Mouse (Mus musculus) liver, postnatal 0 days (tissue): ENCODE measurements around the gene Zbed3. TPM values are rescaled to one million over a fixed set of nuclear protein-coding genes. Genes with fewer than 3 reads are reported as not detected.

Experiments
- ATAC-seq: fragments of 200-750 bp; cut with Nextera tagmentation; 2 replicates; pipeline ENCODE4 v1.8.0; 2017; ENCODE audit warnings: mild to moderate bottlenecking, moderate library complexity
- DNase-seq: peaks from one replicate; pipeline ENCODE4 v3.0.0-alpha.2; 2016
- H3K27ac ChIP-seq: fragments of 300-500 bp; sonication (generic); 2 replicates; pipeline ENCODE4 v1.5.1; 2014; ENCODE audit warnings: antibody characterized with exemption, moderate library complexity, mild to moderate bottlenecking, low read depth
- H3K27me3 ChIP-seq: fragments of 300-500 bp; sonication (generic); 2 replicates; pipeline ENCODE4 v1.6.1; 2014; ENCODE audit warnings: low read length, control low read depth, mixed read lengths; ENCODE audit not compliant: insufficient read depth
- H3K36me3 ChIP-seq: fragments of 300-500 bp; sonication (generic); replicated peaks from 2 replicates; pipeline ENCODE4 v1.6.1; 2014; ENCODE audit warnings: mild to moderate bottlenecking, control low read depth, low read length, moderate library complexity, mixed read lengths; ENCODE audit not compliant: insufficient read depth
- H3K4me1 ChIP-seq: fragments of 300-500 bp; sonication (generic); 2 replicates; pipeline ENCODE4 v1.6.1; 2014; ENCODE audit warnings: antibody characterized with exemption, mild to moderate bottlenecking, control low read depth; ENCODE audit not compliant: insufficient read depth
- H3K4me2 ChIP-seq: fragments of 300-500 bp; sonication (generic); 2 replicates; pipeline ENCODE4 v1.6.1; 2014; ENCODE audit warnings: low read depth, mild to moderate bottlenecking, low read length, moderate library complexity, mixed read lengths
- H3K4me3 ChIP-seq: fragments of 300-500 bp; sonication (generic); 2 replicates; pipeline ENCODE4 v1.5.1; 2014; ENCODE audit warnings: low read depth, low read length
- H3K9ac ChIP-seq: fragments of 300-500 bp; sonication (generic); replicated peaks from 2 replicates; pipeline ENCODE4 v1.6.1; 2014; ENCODE audit warnings: mild to moderate bottlenecking, moderate library complexity
- H3K9me3 ChIP-seq: fragments of 300-500 bp; sonication (generic); 2 replicates; pipeline ENCODE4 v1.6.1; 2016; ENCODE audit warnings: mild to moderate bottlenecking, control low read depth, low read length, mixed read lengths
- CTCF ChIP-seq: sonication (generic); IDR thresholded peaks from 2 replicates; pipeline ENCODE4 v1.5.1; 2016; ENCODE audit warnings: antibody characterized with exemption, low read depth
- EP300 ChIP-seq: IDR thresholded peaks from 2 replicates; pipeline ENCODE4 v1.6.1; 2016; ENCODE audit warnings: antibody characterized with exemption, low read depth, mild to moderate bottlenecking
- WGBS: fragments of 180-500 bp; shearing (Covaris S2); extraction: QIAGEN DNeasy Blood & Tissue Kit; methylation state at CpG from one replicate; pipeline ENCODE4 v1.1.7; 2014; ENCODE audit not compliant: insufficient replicate concordance; 5-methylcytosine and 5-hydroxymethylcytosine counted together
- polyA plus RNA-seq: library from polyadenylated mRNA; unstranded; fragments of >200 nt; fragmentation: Nextera tagmentation; extraction: Ambion mirVana; gene quantifications from 2 replicates; pipeline ENCODE4 v1.2.1, GENCODE M21; 2015

The Zbed3 gene
- polyA plus RNA-seq, 1 experiment from 2014 or later: 5.7 TPM

DNA sequence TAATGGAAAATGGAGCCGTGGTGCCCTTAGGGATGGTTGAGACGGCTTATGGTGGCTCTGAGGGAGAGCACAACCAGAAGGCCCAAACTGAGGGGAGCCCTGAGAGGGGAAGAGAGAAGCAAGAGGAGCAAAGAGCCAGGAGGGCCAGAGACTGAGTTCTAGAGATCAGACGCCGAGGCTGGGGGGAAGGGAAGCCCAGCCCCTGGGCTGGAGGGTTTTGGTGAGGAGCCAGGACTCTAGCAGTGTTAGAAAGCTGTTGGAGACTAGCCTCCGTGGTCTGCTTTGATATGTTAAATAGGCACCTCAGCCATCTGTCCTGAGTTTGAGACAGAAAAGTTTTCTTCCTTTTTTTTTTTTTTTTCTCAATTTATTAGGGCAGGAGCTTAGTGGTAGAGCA is 3.9 kb downstream of the Zbed3 start:
- Histone ChIP-seq H3K27me3 (no peaks in the 10 kb centered on the region), H3K36me3 (no peaks in the 10 kb centered on the region), H3K4me3 (peak overlapping the region; percentile 84; the same call in 1 of the 2 replicates), H3K4me1 (peaks cover 18% of the 10 kb centered on the region), H3K4me2 (peak overlapping the region; percentile 83), H3K9me3 (no peaks in the 10 kb centered on the region), H3K27ac (peak overlapping the region; percentile 58), H3K9ac (peak overlapping the region; percentile 94; the same call in 1 of the 2 replicates)
- no peak for TF ChIP-seq CTCF
- TF ChIP-seq EP300: no peak
- 15% methylated on average over 5 of the region's 5 CpGs for WGBS
- ATAC-seq (no peak), DNase-seq (no peak)

DNA sequence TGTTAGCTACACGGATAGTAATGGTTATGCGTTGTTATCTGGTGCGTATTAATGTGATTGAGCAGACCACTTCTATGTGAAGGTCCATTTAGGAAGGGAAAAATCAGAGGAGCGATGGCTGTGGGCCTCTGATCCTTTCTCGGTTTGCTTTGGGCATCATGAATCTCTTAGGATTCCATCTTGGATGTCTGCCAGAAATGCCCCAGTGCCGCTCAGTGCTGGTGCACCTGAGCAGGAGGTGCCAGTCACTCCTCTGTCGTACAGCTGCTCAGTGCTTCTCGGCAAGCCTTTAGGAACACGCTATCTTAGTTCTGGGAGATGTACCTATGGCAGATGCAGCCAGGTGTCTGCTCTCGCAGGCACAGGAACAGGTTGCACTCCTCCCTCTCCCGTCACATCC is 5.4 kb downstream of the Zbed3 start:
- Histone ChIP-seq H3K27ac (no peak overlapping the region), H3K9me3 (no peaks in the 10 kb centered on the region), H3K4me2 (no peak overlapping the region), H3K4me1 (peaks cover 20% of the 10 kb centered on the region), H3K4me3 (no peak overlapping the region), H3K9ac (no peak overlapping the region), H3K27me3 (no peaks in the 10 kb centered on the region), H3K36me3 (no peaks in the 10 kb centered on the region)
- no peak for DNase-seq
- WGBS: 82% methylated on average over 11 of the region's 11 CpGs
- TF ChIP-seq CTCF: no peak
- no peak for TF ChIP-seq EP300
- ATAC-seq: no peak

DNA sequence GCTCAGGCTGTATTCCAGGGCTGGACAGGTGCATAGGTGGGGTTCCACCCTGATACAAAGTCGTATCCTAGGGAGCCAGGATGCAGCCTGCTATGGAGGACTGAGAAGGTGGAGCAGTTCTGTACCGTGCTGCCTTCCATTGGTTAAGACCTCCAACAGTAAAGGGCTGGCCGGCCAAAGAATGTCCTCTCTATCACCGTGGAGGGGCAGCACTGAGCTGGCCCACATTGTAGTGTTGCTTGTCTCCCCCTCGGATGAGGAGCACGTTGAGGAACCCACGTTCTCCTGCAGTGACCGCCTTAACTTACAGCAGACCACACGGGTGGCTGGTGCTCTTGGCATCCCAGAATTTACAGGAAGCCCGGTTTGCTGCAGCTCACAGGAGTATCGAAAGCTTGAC is 7.1 kb downstream of the Zbed3 start:
- ATAC-seq (no peak), DNase-seq (no peak)
- Histone ChIP-seq H3K27ac (no peak overlapping the region), H3K36me3 (no peaks in the 10 kb centered on the region), H3K9me3 (no peaks in the 10 kb centered on the region), H3K9ac (no peak overlapping the region), H3K4me3 (no peak overlapping the region), H3K4me2 (no peak overlapping the region), H3K27me3 (no peaks in the 10 kb centered on the region), H3K4me1 (peaks cover 20% of the 10 kb centered on the region)
- 63% methylated on average over 11 of the region's 11 CpGs for WGBS
- TF ChIP-seq CTCF: peak; percentile 13; the same call in 1 of the 2 replicates
- no peak for TF ChIP-seq EP300

DNA sequence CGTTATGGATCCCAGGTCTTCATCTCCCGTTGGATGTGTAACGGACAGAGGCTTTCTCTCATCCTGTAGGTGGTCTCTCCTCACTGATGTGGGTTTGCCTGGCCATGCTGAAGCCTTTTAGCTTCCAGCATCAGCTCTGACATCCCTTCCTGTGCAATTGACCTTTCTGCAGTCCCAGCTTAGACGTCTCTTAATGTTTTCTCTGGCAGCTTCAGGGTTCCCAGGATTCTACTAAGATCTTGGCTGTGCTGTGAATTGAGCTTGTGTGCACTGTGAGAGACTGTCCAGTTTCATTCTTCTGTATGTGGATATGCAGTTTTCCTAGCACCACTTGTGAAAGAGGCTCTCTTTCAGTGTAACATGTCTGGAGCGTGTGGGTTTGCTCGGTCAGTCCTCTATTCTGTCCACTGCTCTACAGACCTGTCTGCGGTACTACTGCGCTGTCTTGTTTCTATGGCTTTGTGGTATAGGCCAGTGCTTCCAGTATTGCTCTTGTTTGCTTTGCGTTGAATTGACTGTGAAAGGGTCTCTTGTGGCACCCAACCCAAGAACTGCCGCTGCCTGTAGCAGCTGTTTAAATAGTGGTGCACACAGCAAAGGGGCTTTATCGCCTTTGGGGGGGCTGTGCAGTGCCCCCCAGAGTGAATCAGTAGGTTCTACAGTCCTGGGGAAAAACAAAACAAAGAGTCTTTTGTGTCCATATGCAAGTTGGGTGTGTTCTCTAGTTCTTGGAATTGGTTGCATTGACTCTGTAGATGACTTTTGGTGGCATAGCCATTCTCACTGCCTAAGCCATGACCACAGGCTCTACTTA is 8.9 kb downstream of the Zbed3 start:
- Histone ChIP-seq H3K4me3 (no peak overlapping the region), H3K27me3 (no peaks in the 10 kb centered on the region), H3K4me2 (no peak overlapping the region), H3K36me3 (peaks cover 9% of the 10 kb centered on the region), H3K27ac (no peak overlapping the region), H3K9me3 (no peaks in the 10 kb centered on the region), H3K9ac (no peak overlapping the region), H3K4me1 (peaks cover 12% of the 10 kb centered on the region)
- WGBS: 81% methylated on average over 11 of the region's 11 CpGs
- ATAC-seq (no peak), DNase-seq (no peak)
- TF ChIP-seq CTCF (no peak), EP300 (no peak)

DNA sequence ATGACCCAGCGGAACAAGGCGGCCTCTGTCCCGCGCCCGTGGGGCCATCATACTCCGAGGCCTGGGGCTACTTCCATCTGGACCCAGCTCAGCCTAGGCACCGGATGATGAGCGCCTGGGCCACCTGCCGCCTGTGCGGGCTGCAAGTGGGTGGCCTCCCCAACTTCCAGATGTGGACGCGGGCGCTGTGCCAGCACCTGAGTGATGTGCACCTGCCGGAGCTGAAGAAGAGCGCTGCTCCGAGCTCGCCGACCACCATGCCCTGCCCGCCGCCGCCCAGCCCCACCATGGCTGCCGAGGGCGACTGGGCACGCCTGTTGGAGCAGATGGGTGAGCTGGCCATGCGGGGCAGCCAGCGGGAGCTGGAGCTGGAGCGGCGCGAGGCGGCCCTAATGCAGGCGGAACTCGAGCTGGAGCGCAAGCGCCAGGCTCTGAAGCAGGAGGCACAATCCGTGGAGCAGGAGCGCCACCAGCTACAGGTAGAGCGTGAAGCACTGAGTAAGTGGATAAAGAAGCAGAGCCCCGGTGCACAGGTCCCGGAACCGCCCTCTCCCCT is 12.8 kb downstream of the Zbed3 start:
- no peak overlapping the region for H3K27ac ChIP-seq
- H3K4me1 ChIP-seq: peaks cover 8% of the 10 kb centered on the region
- 87% methylated on average over 36 of the region's 40 CpGs for WGBS
- H3K4me3 ChIP-seq: no peak overlapping the region
- DNase-seq (no peak), ATAC-seq (no peak)
- H3K27me3 ChIP-seq: no peaks in the 10 kb centered on the region
- no peak overlapping the region for H3K4me2 ChIP-seq
- no peak for TF ChIP-seq EP300
- TF ChIP-seq CTCF: no peak
- H3K9ac ChIP-seq: no peak overlapping the region
- peaks cover 16% of the 10 kb centered on the region for H3K36me3 ChIP-seq
- no peaks in the 10 kb centered on the region for H3K9me3 ChIP-seq

DNA sequence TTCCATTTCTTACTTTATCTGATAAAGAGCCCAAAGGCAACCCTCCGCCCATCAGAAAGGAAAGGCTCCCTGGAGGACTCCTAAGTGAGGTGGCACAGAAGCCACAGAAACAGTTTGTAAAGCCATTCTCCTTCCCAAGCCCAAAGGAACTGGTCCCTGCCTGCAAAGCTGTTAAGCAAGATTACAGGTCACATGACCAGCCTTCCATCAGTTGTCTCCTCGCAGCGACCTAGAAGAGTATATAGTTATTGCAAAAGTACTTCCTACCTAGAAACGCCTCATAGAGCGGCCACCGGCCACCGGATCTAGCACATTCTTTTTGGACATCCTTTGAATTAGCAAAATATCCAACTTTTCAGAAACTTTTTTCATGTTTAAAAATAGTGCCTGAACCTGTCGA is 20.1 kb downstream of the Zbed3 start:
- no peak overlapping the region for H3K4me3 ChIP-seq
- TF ChIP-seq CTCF (no peak), EP300 (no peak)
- H3K9ac ChIP-seq: no peak overlapping the region
- ATAC-seq (no peak), DNase-seq (no peak)
- no peaks in the 10 kb centered on the region for H3K27me3 ChIP-seq
- 49% methylated on average over 8 of the region's 8 CpGs for WGBS
- no peak overlapping the region for H3K27ac ChIP-seq
- H3K4me1 ChIP-seq: no peaks in the 10 kb centered on the region
- H3K9me3 ChIP-seq: no peaks in the 10 kb centered on the region
- H3K36me3 ChIP-seq: 0 out of 2 replicates have a peak, but pooled peaks cover 7% of the 10 kb centered on the region
- no peak overlapping the region for H3K4me2 ChIP-seq
